29 mouse cellular contexts compared by ENCODE assay signal in genomic region chr11:65069051-65069450, GRCm38 (mm10).
DNase-seq lines count a peak whose midpoint lies in the region; ATAC-seq and TF ChIP-seq lines count a peak whose summit lies in the region.
"Had no signal": no experiment of that assay in that cellular context is flagged by ENCODE, and none has a peak within 500 bp of the region (broad histone marks: within the 10 kb centered on the region; RNA-seq: fewer than 3 reads in every experiment).

No protein-coding gene starts in this region.

- H3K9ac ChIP-seq in heart, adult 2 months (ENCODE audit: low read depth, low read length), result no peak overlapping the region
- no peak overlapping the region for H3K9ac ChIP-seq in heart, embryonic 11.5 days (ENCODE audit: low read depth, low read length)
- H3K9ac ChIP-seq in heart, embryonic 15.5 days, result no peak overlapping the region
- H3K9ac ChIP-seq in kidney, embryonic 14.5 days (ENCODE audit: low read depth, low read length), result no peak overlapping the region
- H3K9ac ChIP-seq: embryonic facial prominence, embryonic 15.5 days; forebrain, embryonic 12.5 days; forebrain, postnatal 0 days; hindbrain, embryonic 15.5 days; limb, embryonic 13.5 days; neural tube, embryonic 13.5 days had no signal

- H3ac ChIP-seq in myocyte (ENCODE audit: control insufficient read depth, insufficient read length), result no peak overlapping the region

- no peak overlapping the region for H3K4me3 ChIP-seq in heart, adult 2 months
- H3K4me3 ChIP-seq in heart, embryonic 11.5 days (ENCODE audit: low read depth, low read length), result no peak overlapping the region
- H3K4me3 ChIP-seq in heart, embryonic 15.5 days, result no peak overlapping the region
- H3K4me3 ChIP-seq in left cerebral cortex, adult 2 months, result no peak overlapping the region
- H3K4me3 ChIP-seq in myocyte, result no peak overlapping the region
- H3K4me3 ChIP-seq in kidney, embryonic 14.5 days (ENCODE audit: low read length), result no peak overlapping the region
- H3K4me3 ChIP-seq: embryonic facial prominence, embryonic 10.5 days; embryonic facial prominence, embryonic 15.5 days; forebrain, embryonic 12.5 days; hindbrain, embryonic 10.5 days; hindbrain, embryonic 15.5 days; limb, embryonic 13.5 days; neural tube, embryonic 13.5 days had no signal

- WGBS in heart, adult 2 months, result 64% methylated on average over 4 of the region's 4 CpGs
- 63% methylated on average over 4 of the region's 4 CpGs for WGBS in heart, embryonic 11.5 days (ENCODE audit: insufficient replicate concordance)
- WGBS in heart, embryonic 15.5 days, result 62% methylated on average over 4 of the region's 4 CpGs
- WGBS in kidney, embryonic 14.5 days, result 90% methylated on average over 4 of the region's 4 CpGs

- no peaks in the 10 kb centered on the region; the same call in 1 of the 2 replicates for H3K4me1 ChIP-seq in heart, adult 2 months (ENCODE audit: control insufficient read depth, insufficient read depth, low read length)
- peaks cover 8% of the 10 kb centered on the region; the same call in 1 of the 2 replicates for H3K4me1 ChIP-seq in heart, embryonic 11.5 days (ENCODE audit: control insufficient read depth, insufficient read depth, low read length)
- peaks cover 16% of the 10 kb centered on the region for H3K4me1 ChIP-seq in heart, embryonic 15.5 days (replicated peaks)
- H3K4me1 ChIP-seq in kidney, embryonic 14.5 days (ENCODE audit: control insufficient read depth, insufficient read depth, low read length), result no peaks in the 10 kb centered on the region
- H3K4me1 ChIP-seq: embryonic facial prominence, embryonic 10.5 days; embryonic facial prominence, embryonic 15.5 days; forebrain, embryonic 12.5 days; hindbrain, embryonic 10.5 days; hindbrain, embryonic 15.5 days; limb, embryonic 13.5 days; neural tube, embryonic 13.5 days had no signal

- no peak for ATAC-seq in heart, embryonic 11.5 days (replicated peaks; ENCODE audit: insufficient number of reproducible peaks, low FRiP score, low TSS enrichment)
- no peak for ATAC-seq in heart, embryonic 15.5 days (replicated peaks; ENCODE audit: insufficient number of reproducible peaks, insufficient read depth, low FRiP score, low read depth)
- no peak for ATAC-seq in kidney, embryonic 14.5 days (ENCODE audit: low FRiP score, low TSS enrichment)
- ATAC-seq: CD4-positive, CD25-positive, alpha-beta regulatory T cell, adult 4 months; forebrain, postnatal 0 days; inflammation-experienced regulatory T-cells, adult 6 months; midbrain, embryonic 16.5 days had no signal

- no peak for TF ChIP-seq CTCF in heart, adult 2 months (IDR thresholded peaks at IDR 0.05)
- no peak for TF ChIP-seq CTCF in left cerebral cortex, adult 2 months (IDR thresholded peaks at IDR 0.05)

- H3K79me2 ChIP-seq in heart, adult 2 months (replicated peaks; ENCODE audit: control insufficient read depth, insufficient read depth, low read length), result no peaks in the 10 kb centered on the region
- no peaks in the 10 kb centered on the region for H3K79me2 ChIP-seq in myocyte (ENCODE audit: control insufficient read depth, insufficient read depth)

- no peaks in the 10 kb centered on the region for H3K9me3 ChIP-seq in heart, embryonic 11.5 days (replicated peaks; ENCODE audit: control insufficient read depth, low read length)
- no peaks in the 10 kb centered on the region for H3K9me3 ChIP-seq in heart, embryonic 15.5 days (replicated peaks)
- H3K9me3 ChIP-seq in kidney, embryonic 14.5 days (ENCODE audit: control insufficient read depth, low read length), result no peaks in the 10 kb centered on the region
- H3K9me3 ChIP-seq: embryonic facial prominence, embryonic 10.5 days; embryonic facial prominence, embryonic 15.5 days; hindbrain, embryonic 10.5 days; hindbrain, embryonic 15.5 days; limb, embryonic 13.5 days; neural tube, embryonic 13.5 days had no signal

- intact Hi-C loops in heart, adult 2 months (cut with DNase I), result loop anchor here (5.0 kb wide), 1 partner anchor 58 kb away; no protein-coding TSS in a partner anchor
- intact Hi-C loops in left cerebral cortex, adult 2 months (cut with DNase I), result loop anchor here (1.0 kb wide), 1 partner anchor 11 kb away; no protein-coding TSS in a partner anchor
- intact Hi-C loops in left cerebral cortex, postnatal 4 days (cut with DNase I), result no loop called here

- peak overlapping the region; percentile 40 for H3K27ac ChIP-seq in heart, adult 2 months
- no peak overlapping the region for H3K27ac ChIP-seq in heart, embryonic 11.5 days (ENCODE audit: low read depth, low read length)
- H3K27ac ChIP-seq in heart, embryonic 15.5 days, result peak overlapping the region; percentile 50
- H3K27ac ChIP-seq in left cerebral cortex, adult 2 months, result peak overlapping the region; percentile 57
- H3K27ac ChIP-seq in kidney, embryonic 14.5 days (ENCODE audit: low read depth, low read length), result no peak overlapping the region
- H3K27ac ChIP-seq: embryonic facial prominence, embryonic 10.5 days; embryonic facial prominence, embryonic 15.5 days; forebrain, embryonic 12.5 days; hindbrain, embryonic 10.5 days; hindbrain, embryonic 15.5 days; kidney, postnatal 0 days; limb, embryonic 13.5 days; neural tube, embryonic 13.5 days had no signal

- H3K27me3 ChIP-seq in heart, adult 2 months (ENCODE audit: control insufficient read depth, insufficient read depth, low read length), result no peaks in the 10 kb centered on the region
- no peaks in the 10 kb centered on the region for H3K27me3 ChIP-seq in heart, embryonic 11.5 days (ENCODE audit: control insufficient read depth, insufficient read depth, low read length)
- no peaks in the 10 kb centered on the region for H3K27me3 ChIP-seq in heart, embryonic 15.5 days
- no peaks in the 10 kb centered on the region for H3K27me3 ChIP-seq in myocyte (ENCODE audit: control insufficient read depth, insufficient read depth, insufficient read length)
- no peaks in the 10 kb centered on the region for H3K27me3 ChIP-seq in kidney, embryonic 14.5 days (ENCODE audit: control insufficient read depth, insufficient read depth, low read length)
- H3K27me3 ChIP-seq: embryonic facial prominence, embryonic 15.5 days; forebrain, embryonic 12.5 days; hindbrain, embryonic 15.5 days; limb, embryonic 13.5 days; neural tube, embryonic 13.5 days had no signal

- no peak for TF ChIP-seq POLR2A in heart, adult 2 months (IDR thresholded peaks at IDR 0.05; ENCODE audit: insufficient read depth, low read depth, low read length)
- TF ChIP-seq POLR2A in myocyte (IDR thresholded peaks at IDR 0.05; ENCODE audit: insufficient read length, low read depth), result no peak

- DNase-seq in heart, adult 2 months, result no peak
- no peak for DNase-seq in heart, adult 8-10 months (ENCODE audit: low spot score)
- no peak for DNase-seq in left cerebral cortex, adult 2 months (ENCODE audit: extremely low spot score in 1 of 2, low spot score in 2 of 2)
- DNase-seq in left cerebral cortex, postnatal 4 days, result no peak
- DNase-seq: adrenal gland, postnatal 14 days; cerebellum, adult 18-20 months; cerebellum, postnatal 14 days; forebrain, postnatal 0 days; gastrocnemius, postnatal 25 days; kidney, adult 2 months; lung, postnatal 36 days; thymus, postnatal 4 days had no signal

- H3K36me3 ChIP-seq in heart, adult 2 months (ENCODE audit: control insufficient read depth, insufficient read depth, low read length), result no peaks in the 10 kb centered on the region
- H3K36me3 ChIP-seq in heart, embryonic 11.5 days (ENCODE audit: control insufficient read depth, insufficient read depth, low read length), result no peaks in the 10 kb centered on the region
- H3K36me3 ChIP-seq in heart, embryonic 15.5 days, result peaks cover 4% of the 10 kb centered on the region; the same call in 1 of the 2 replicates
- H3K36me3 ChIP-seq in myocyte (ENCODE audit: control insufficient read depth, insufficient read depth), result no peaks in the 10 kb centered on the region
- no peaks in the 10 kb centered on the region for H3K36me3 ChIP-seq in kidney, embryonic 14.5 days (ENCODE audit: control insufficient read depth, insufficient read depth, low read length)
- H3K36me3 ChIP-seq: embryonic facial prominence, embryonic 10.5 days; embryonic facial prominence, embryonic 15.5 days; forebrain, embryonic 12.5 days; limb, embryonic 13.5 days had no signal

- no peak for TF ChIP-seq EP300 in heart, adult 2 months (IDR thresholded peaks at IDR 0.05; ENCODE audit: insufficient read depth, low read depth, low read length)

- no peak overlapping the region for H3K4me2 ChIP-seq in heart, embryonic 11.5 days
- no peak overlapping the region for H3K4me2 ChIP-seq in heart, embryonic 15.5 days
- peak overlapping the region; percentile 35 for H3K4me2 ChIP-seq in myocyte (ENCODE audit: low read depth)
- H3K4me2 ChIP-seq in kidney, embryonic 14.5 days (replicated peaks; ENCODE audit: low read depth, low read length), result no peak overlapping the region
- H3K4me2 ChIP-seq: embryonic facial prominence, embryonic 15.5 days; forebrain, embryonic 12.5 days; hindbrain, embryonic 15.5 days; limb, embryonic 13.5 days; liver, embryonic 11.5 days; midbrain, embryonic 11.5 days; neural tube, embryonic 13.5 days had no signal

TF ChIP-seq in myocyte, 11 proteins besides CTCF, POLR2A, EP300 and RAD21:
- TF ChIP-seq MAX (IDR thresholded peaks at IDR 0.05; ENCODE audit: low read depth), result no peak
- no peak for TF ChIP-seq TCF12 (IDR thresholded peaks at IDR 0.05; ENCODE audit: insufficient read depth, poor library complexity, severe bottlenecking)
- no peak for TF ChIP-seq POLR2AphosphoS2 (IDR thresholded peaks at IDR 0.05; ENCODE audit: insufficient read length, low read depth)
- no peak for TF ChIP-seq CEBPB (IDR thresholded peaks at IDR 0.05; ENCODE audit: insufficient read depth, poor library complexity, severe bottlenecking)

Comparison
In these comparisons a context has a peak if more than half of its experiments do, and no peak if none do; other contexts are left out.
1. H3K27ac ChIP-seq: peak in heart, adult 2 months (single experiment), heart, embryonic 15.5 days (single experiment) and left cerebral cortex, adult 2 months (single experiment); none in heart, embryonic 11.5 days (single experiment) and kidney, embryonic 14.5 days (single experiment).